Mouse (Mus musculus) testis, adult 2 months (tissue): Measurements from ENCODE around the gene Zmynd12.

Experiments used
- CTCF ChIP-seq: fragments of 200-500 bp; IDR thresholded peaks from 2 replicates; pipeline ENCODE4 v1.5.1; 2012; ENCODE audit warnings: low read depth, mild to moderate bottlenecking, inconsistent platforms, low read length, moderate library complexity; ENCODE audit not compliant: control insufficient read depth, insufficient read depth, insufficient replicate concordance
- POLR2A ChIP-seq: fragments of 200-500 bp; IDR thresholded peaks from 2 replicates; pipeline ENCODE4 v1.6.1; 2012; ENCODE audit warnings: low read depth, mild to moderate bottlenecking, inconsistent platforms, low read length, moderate library complexity; ENCODE audit not compliant: control insufficient read depth

DNA sequence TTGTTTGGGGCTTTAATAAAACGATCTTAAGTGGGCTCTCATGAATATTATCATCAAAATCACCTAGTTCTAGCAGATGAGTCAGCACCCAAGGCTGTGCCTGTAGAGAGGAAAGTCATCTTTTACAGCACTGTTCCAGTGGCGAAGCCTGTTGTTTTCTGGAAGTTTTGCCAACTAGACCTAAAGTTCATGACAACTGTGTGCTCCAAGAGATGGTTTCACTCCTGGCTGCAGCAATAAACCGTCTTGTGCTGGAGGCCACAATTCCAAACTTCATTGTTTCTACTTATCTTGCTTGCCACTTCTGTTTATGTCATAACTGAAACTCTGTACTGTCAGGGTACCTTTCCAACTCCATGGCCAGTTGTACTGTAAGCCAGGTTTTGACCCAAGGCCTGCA, 5.3 kb upstream of the Zmynd12 start:
- TF ChIP-seq CTCF (no peak), POLR2A (no peak)
